ENCODE assay signal across 25 mouse cellular contexts in genomic region chr1:151235574-151235973, GRCm38 (mm10). TPM values are rescaled to one million over a fixed set of nuclear protein-coding genes. Genes with fewer than 3 reads are reported as not detected.
DNase-seq lines count a peak whose midpoint lies in the region; ATAC-seq and TF ChIP-seq lines count a peak whose summit lies in the region.
"Had no signal": no experiment of that assay in that cellular context is flagged by ENCODE, and none has a peak within 500 bp of the region (broad histone marks: within the 10 kb centered on the region; RNA-seq: fewer than 3 reads in every experiment).

No protein-coding gene starts in this region.

- peak overlapping the region; percentile 72 for H3K27ac ChIP-seq in gastrocnemius, adult 2 months
- H3K27ac ChIP-seq in limb, embryonic 14.5 days (replicated peaks; ENCODE audit: low read depth, low read length), result peak overlapping the region; percentile 53; the same call in 1 of the 2 replicates
- H3K27ac ChIP-seq in limb, embryonic 10.5 days, result no peak overlapping the region
- H3K27ac ChIP-seq: kidney, postnatal 0 days; liver, embryonic 15.5 days; neural tube, embryonic 13.5 days had no signal

- H3K4me2 ChIP-seq in limb, embryonic 14.5 days (replicated peaks; ENCODE audit: low read depth, low read length, severe bottlenecking), result no peak overlapping the region
- H3K4me2 ChIP-seq: heart, embryonic 11.5 days; limb, embryonic 13.5 days; liver, embryonic 15.5 days; neural tube, embryonic 13.5 days had no signal

- no peaks in the 10 kb centered on the region for H3K9me3 ChIP-seq in limb, embryonic 14.5 days (ENCODE audit: control insufficient read depth, low read length)
- no peaks in the 10 kb centered on the region for H3K9me3 ChIP-seq in limb, embryonic 10.5 days (replicated peaks)
- H3K9me3 ChIP-seq: limb, embryonic 13.5 days; liver, embryonic 15.5 days; megakaryocyte, embryonic 14.5 days had no signal

- H3K4me3 ChIP-seq in gastrocnemius, adult 2 months, result no peak overlapping the region
- H3K4me3 ChIP-seq in limb, embryonic 14.5 days (replicated peaks; ENCODE audit: low read length), result no peak overlapping the region
- H3K4me3 ChIP-seq in limb, embryonic 10.5 days, result no peak overlapping the region
- H3K4me3 ChIP-seq: limb, embryonic 13.5 days; liver, embryonic 15.5 days; megakaryocyte, embryonic 14.5 days; neural tube, embryonic 13.5 days had no signal

- H3K27me3 ChIP-seq in limb, embryonic 14.5 days (ENCODE audit: control insufficient read depth, insufficient read depth, low read length), result no peaks in the 10 kb centered on the region
- no peaks in the 10 kb centered on the region for H3K27me3 ChIP-seq in limb, embryonic 10.5 days (ENCODE audit: low read depth, poor library complexity, severe bottlenecking)
- H3K27me3 ChIP-seq: limb, embryonic 13.5 days; liver, embryonic 15.5 days; megakaryocyte, embryonic 14.5 days; neural tube, embryonic 13.5 days had no signal

- DNase-seq in gastrocnemius, adult 2 months, result no peak
- DNase-seq in gastrocnemius, adult 18-20 months (ENCODE audit: low spot score), result no peak
- DNase-seq in limb, embryonic 14.5 days (ENCODE audit: low spot score), result no peak
- no peak for DNase-seq in limb, embryonic 10.5 days (ENCODE audit: low spot score)
- DNase-seq in R1 (ENCODE audit: low read depth, low spot score), result peak; percentile 86
- peak; percentile 37 for DNase-seq in brain, embryonic 14.5 days (ENCODE audit: low read depth)
- DNase-seq in kidney, adult 18-20 months, result no peak
- DNase-seq: adrenal gland, postnatal 10 days; cerebellum, adult 11 months; cerebellum, postnatal 10 days; kidney, adult 11 months; thymus, postnatal 36 days had no signal

- no peak for TF ChIP-seq POLR2A in limb, embryonic 14.5 days (IDR thresholded peaks at IDR 0.05; ENCODE audit: borderline replicate concordance, extremely low read depth, insufficient read depth, insufficient read length)
- no peak for TF ChIP-seq POLR2A in brain, embryonic 14.5 days (IDR thresholded peaks at IDR 0.05; ENCODE audit: borderline replicate concordance, extremely low read depth, insufficient read depth, insufficient read length, poor library complexity, severe bottlenecking)

- no peaks in the 10 kb centered on the region for H3K36me3 ChIP-seq in limb, embryonic 14.5 days (ENCODE audit: control insufficient read depth, insufficient read depth, low read length)
- no peaks in the 10 kb centered on the region for H3K36me3 ChIP-seq in limb, embryonic 10.5 days
- H3K36me3 ChIP-seq: limb, embryonic 13.5 days; liver, embryonic 15.5 days; neural tube, embryonic 13.5 days had no signal

- peaks cover 13% of the 10 kb centered on the region for H3K4me1 ChIP-seq in limb, embryonic 14.5 days (ENCODE audit: control insufficient read depth, insufficient read depth, low read length)
- no peaks in the 10 kb centered on the region for H3K4me1 ChIP-seq in limb, embryonic 10.5 days

- intact Hi-C loops in gastrocnemius, adult 2 months (cut with DNase I), result no loop called here

- ATAC-seq in limb, embryonic 14.5 days (ENCODE audit: low FRiP score, low read depth), result no peak
- ATAC-seq: activated CD4-positive, CD25-positive, alpha-beta regulatory T cell, adult 4 months had no signal

- no peak for TF ChIP-seq CTCF in gastrocnemius, adult 2 months (IDR thresholded peaks at IDR 0.05)
- no peak for TF ChIP-seq CTCF in brain, embryonic 14.5 days (IDR thresholded peaks at IDR 0.05; ENCODE audit: borderline replicate concordance, extremely low read depth, insufficient read depth, insufficient read length)

- 54% methylated on average over 2 of the region's 2 CpGs for WGBS in limb, embryonic 14.5 days
- WGBS in limb, embryonic 10.5 days, result 64% methylated on average over 2 of the region's 2 CpGs

- H3K9ac ChIP-seq in limb, embryonic 14.5 days (ENCODE audit: low read depth, low read length, severe bottlenecking), result no peak overlapping the region
- H3K9ac ChIP-seq: limb, embryonic 13.5 days; liver, embryonic 15.5 days; neural tube, embryonic 13.5 days had no signal

RNA-seq across cellular contexts. Expression of gene Gm47996, which starts 25.6 kb away (rescaled TPM):
- under 1 TPM in 1 of 2 experiments, not detected in 1; 0.28 TPM for total RNA-seq in gastrocnemius, adult 2 months (2021)
- under 1 TPM in 1 of 2 experiments, not detected in 1; 0.28 TPM for total RNA-seq in gastrocnemius, adult 18-20 months (2021)
- polyA plus RNA-seq in limb, embryonic 14.5 days (2012; rRNA removed), result 0.06 TPM in 1 of 2 replicates, not detected in the other
- polyA plus RNA-seq in limb, embryonic 14.5 days (2014; fragmentation: Nextera tagmentation; extraction: Ambion mirVana), result not detected in 2 replicates
- 0.50 TPM in 1 of 2 replicates, not detected in the other for polyA plus RNA-seq in limb, embryonic 10.5 days (2016; fragmentation: Nextera tagmentation; extraction: Ambion mirVana)
- 0.08 TPM in 1 of 2 replicates, not detected in the other for polyA plus RNA-seq in brain, embryonic 14.5 days (2012; rRNA removed)
- total RNA-seq: adrenal gland, postnatal 10 days; gastrocnemius, postnatal 14 days; layer of hippocampus, postnatal 14 days; left cerebral cortex, postnatal 10 days had no signal
- polyA plus RNA-seq: activated CD4-positive, CD25-positive, alpha-beta regulatory T cell, adult 4 months; frontal cortex, adult 2 months; limb, embryonic 13.5 days; neural tube, embryonic 13.5 days had no signal

RNA-seq across cellular contexts. Expression of gene 3110040M04Rik, which starts 31.7 kb away (rescaled TPM):
- under 1 TPM; 0.43 to 0.59 TPM for total RNA-seq in gastrocnemius, adult 2 months (2021)
- total RNA-seq in gastrocnemius, adult 18-20 months (2021), result under 1 TPM in 1 of 2 experiments, not detected in 1; 0.38 TPM
- not detected in 2 replicates for polyA plus RNA-seq in limb, embryonic 14.5 days (2012; rRNA removed)
- polyA plus RNA-seq in limb, embryonic 14.5 days (2014; fragmentation: Nextera tagmentation; extraction: Ambion mirVana), result not detected in 2 replicates
- not detected in 2 replicates for polyA plus RNA-seq in limb, embryonic 10.5 days (2016; fragmentation: Nextera tagmentation; extraction: Ambion mirVana)
- polyA plus RNA-seq in brain, embryonic 14.5 days (2012; rRNA removed), result not detected in 2 replicates
- total RNA-seq: adrenal gland, postnatal 10 days; gastrocnemius, postnatal 14 days; hematopoietic stem cell, adult 5-6 weeks; layer of hippocampus, postnatal 14 days; left cerebral cortex, postnatal 10 days had no signal
- polyA plus RNA-seq: activated CD4-positive, CD25-positive, alpha-beta regulatory T cell, adult 4 months; frontal cortex, adult 2 months; limb, embryonic 13.5 days; neural tube, embryonic 13.5 days; testis, adult 2 months had no signal

RNA-seq across cellular contexts. Expression of gene Gm47995, which starts 37.3 kb away (rescaled TPM):
- not detected for total RNA-seq in gastrocnemius, adult 2 months (2021)
- under 1 TPM in 1 of 2 experiments, not detected in 1; 0.31 TPM for total RNA-seq in gastrocnemius, adult 18-20 months (2021)
- polyA plus RNA-seq in limb, embryonic 14.5 days (2012; rRNA removed), result 0.06 TPM in 1 of 2 replicates, not detected in the other
- not detected in 2 replicates for polyA plus RNA-seq in limb, embryonic 14.5 days (2014; fragmentation: Nextera tagmentation; extraction: Ambion mirVana)
- polyA plus RNA-seq in limb, embryonic 10.5 days (2016; fragmentation: Nextera tagmentation; extraction: Ambion mirVana), result not detected in 2 replicates
- polyA plus RNA-seq in brain, embryonic 14.5 days (2012; rRNA removed), result not detected in 2 replicates
- total RNA-seq: adrenal gland, postnatal 10 days; hematopoietic stem cell, adult 5-6 weeks; layer of hippocampus, postnatal 14 days; left cerebral cortex, postnatal 10 days had no signal
- polyA plus RNA-seq: activated CD4-positive, CD25-positive, alpha-beta regulatory T cell, adult 4 months; frontal cortex, adult 2 months; limb, embryonic 13.5 days; neural tube, embryonic 13.5 days had no signal

RNA-seq across cellular contexts. Expression of gene Gm8947, which starts 43.4 kb away (rescaled TPM):
- under 1 TPM in 1 of 2 experiments, not detected in 1; 0.28 TPM for total RNA-seq in gastrocnemius, adult 2 months (2021)
- total RNA-seq in gastrocnemius, adult 18-20 months (2021), result under 1 TPM in 1 of 2 experiments, not detected in 1; 0.17 TPM
- 0.06 and 0.08 TPM in 2 replicates for polyA plus RNA-seq in limb, embryonic 14.5 days (2012; rRNA removed)
- 0.23 TPM in 1 of 2 replicates, not detected in the other for polyA plus RNA-seq in limb, embryonic 14.5 days (2014; fragmentation: Nextera tagmentation; extraction: Ambion mirVana)
- not detected in 2 replicates for polyA plus RNA-seq in limb, embryonic 10.5 days (2016; fragmentation: Nextera tagmentation; extraction: Ambion mirVana)
- polyA plus RNA-seq in brain, embryonic 14.5 days (2012; rRNA removed), result not detected in 2 replicates
- total RNA-seq: adrenal gland, postnatal 10 days; hematopoietic stem cell, adult 5-6 weeks; layer of hippocampus, postnatal 14 days; left cerebral cortex, postnatal 10 days had no signal
- polyA plus RNA-seq: activated CD4-positive, CD25-positive, alpha-beta regulatory T cell, adult 4 months; frontal cortex, adult 2 months; limb, embryonic 13.5 days; neural tube, embryonic 13.5 days had no signal

RNA-seq across cellular contexts. Expression of gene Gm47985, which starts 53.2 kb away (rescaled TPM):
- not detected for total RNA-seq in gastrocnemius, adult 2 months (2021)
- under 1 TPM in 1 of 2 experiments, not detected in 1; 0.26 TPM for total RNA-seq in gastrocnemius, adult 18-20 months (2021)
- 0.08 and 0.15 TPM in 2 replicates for polyA plus RNA-seq in limb, embryonic 14.5 days (2012; rRNA removed)
- not detected in 2 replicates for polyA plus RNA-seq in limb, embryonic 14.5 days (2014; fragmentation: Nextera tagmentation; extraction: Ambion mirVana)
- 0.28 and 0.44 TPM in 2 replicates for polyA plus RNA-seq in limb, embryonic 10.5 days (2016; fragmentation: Nextera tagmentation; extraction: Ambion mirVana)
- polyA plus RNA-seq in brain, embryonic 14.5 days (2012; rRNA removed), result 0.05 TPM in 1 of 2 replicates, not detected in the other
- total RNA-seq: adrenal gland, postnatal 10 days; hematopoietic stem cell, adult 5-6 weeks; layer of hippocampus, postnatal 14 days; left cerebral cortex, postnatal 10 days had no signal
- polyA plus RNA-seq: activated CD4-positive, CD25-positive, alpha-beta regulatory T cell, adult 4 months; frontal cortex, adult 2 months had no signal

Comparison
In these comparisons a context has a peak if more than half of its experiments do, and no peak if none do; other contexts are left out.
1. DNase-seq: peak in R1 (single experiment) and brain, embryonic 14.5 days (single experiment); none in gastrocnemius, adult 2 months (single experiment), gastrocnemius, adult 18-20 months (single experiment), limb, embryonic 14.5 days (single experiment), limb, embryonic 10.5 days (single experiment) and kidney, adult 18-20 months (single experiment).